Mouse (Mus musculus): Measurements from ENCODE around the gene C1qtnf2.

Gene C1qtnf2

DNA sequence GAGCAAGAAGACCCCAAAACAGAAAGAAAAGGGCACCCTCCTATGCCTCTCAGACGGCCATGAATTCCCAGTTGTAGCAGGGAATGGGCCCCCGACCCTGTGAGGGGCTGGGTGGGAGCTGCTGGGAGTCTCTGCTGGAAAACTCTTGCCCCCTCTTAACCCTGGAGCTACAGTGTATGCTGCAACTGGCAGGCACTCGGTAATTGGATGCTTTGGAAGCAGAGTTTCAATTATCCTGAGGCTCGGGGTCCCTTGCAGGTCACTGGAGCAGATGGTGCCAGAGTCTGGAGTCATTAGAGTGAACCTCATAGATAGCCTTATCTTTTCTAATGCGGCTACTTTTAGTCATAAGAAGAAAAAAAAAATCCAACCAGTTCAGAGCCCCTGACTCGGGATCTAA is 65.8 kb downstream of the C1qtnf2 start:
- no peak for DNase-seq
